Mouse (Mus musculus) hindbrain, embryonic 12.5 days (tissue): ENCODE results near the gene Dolpp1. TPM values are rescaled to one million over a fixed set of nuclear protein-coding genes. Genes with fewer than 3 reads are reported as not detected.
A peak's percentile ranks its signal among the peaks of the same experiment; 100 is the strongest.

Experiments used
- ATAC-seq: fragments of 200-750 bp; cut with Nextera tagmentation; 2 replicates; pipeline ENCODE4 v1.8.0; 2017; ENCODE audit warnings: moderate TSS enrichment; ENCODE audit not compliant: low FRiP score
- H3K27ac ChIP-seq: fragments of 300-500 bp; sonication (generic); 2 replicates; pipeline ENCODE4 v1.5.1; 2016; ENCODE audit warnings: mild to moderate bottlenecking
- H3K27me3 ChIP-seq: fragments of 300-500 bp; sonication (generic); 2 replicates; pipeline ENCODE4 v1.6.1; 2016; ENCODE audit warnings: mild to moderate bottlenecking
- H3K36me3 ChIP-seq: fragments of 300-500 bp; sonication (generic); 2 replicates; pipeline ENCODE4 v1.6.1; 2016; ENCODE audit warnings: mild to moderate bottlenecking
- H3K4me1 ChIP-seq: fragments of 300-500 bp; sonication (generic); 2 replicates; pipeline ENCODE4 v1.6.1; 2016
- H3K4me2 ChIP-seq: fragments of 300-500 bp; sonication (generic); replicated peaks from 2 replicates; pipeline ENCODE4 v1.6.1; 2016; ENCODE audit warnings: mild to moderate bottlenecking
- H3K4me3 ChIP-seq: fragments of 300-500 bp; sonication (generic); 2 replicates; pipeline ENCODE4 v1.5.1; 2016; ENCODE audit warnings: mild to moderate bottlenecking
- H3K9ac ChIP-seq: fragments of 300-500 bp; sonication (generic); 2 replicates; pipeline ENCODE4 v1.6.1; 2016; ENCODE audit warnings: mild to moderate bottlenecking, moderate library complexity
- H3K9me3 ChIP-seq: fragments of 300-500 bp; sonication (generic); replicated peaks from 2 replicates; pipeline ENCODE4 v1.6.1; 2016; ENCODE audit warnings: mild to moderate bottlenecking
- WGBS: fragments of 180-500 bp; shearing (Covaris S2); methylation state at CpG from one replicate; pipeline ENCODE4 v1.1.7; 2016; 5-methylcytosine and 5-hydroxymethylcytosine counted together
- polyA plus RNA-seq: library from polyadenylated mRNA; unstranded; fragments of >200 nt; fragmentation: Nextera tagmentation; extraction: Ambion mirVana; gene quantifications from 2 replicates; pipeline ENCODE4 v1.2.1, GENCODE M21; 2016

The Dolpp1 gene
- polyA plus RNA-seq, 1 experiment from 2014 or later: 50.2 TPM

- Histone ChIP-seq H3K4me2 (no peak overlapping the region), H3K9me3 (no peaks in the 10 kb centered on the region), H3K9ac (no peak overlapping the region), H3K36me3 (no peaks in the 10 kb centered on the region), H3K27ac (no peak overlapping the region), H3K4me3 (no peak overlapping the region), H3K27me3 (no peaks in the 10 kb centered on the region), H3K4me1 (peaks cover 40% of the 10 kb centered on the region)
- no peak for ATAC-seq
- WGBS: 51% methylated on average over 10 of the region's 10 CpGs
Measured at GRCm38 (mm10) chr2:30360626-30361025, 31.4 kb upstream of the Dolpp1 start.

- Histone ChIP-seq H3K9ac (no peak overlapping the region), H3K4me2 (no peak overlapping the region), H3K27me3 (no peaks in the 10 kb centered on the region), H3K4me1 (peaks cover 23% of the 10 kb centered on the region), H3K4me3 (no peak overlapping the region), H3K9me3 (no peaks in the 10 kb centered on the region), H3K36me3 (peaks cover 11% of the 10 kb centered on the region), H3K27ac (no peak overlapping the region)
- ATAC-seq: no peak
- 76% methylated on average over 5 of the region's 5 CpGs for WGBS
Measured at GRCm38 (mm10) chr2:30362865-30363264, 29.2 kb upstream of the Dolpp1 start.

- peak within 1 kb of the TSS; percentile 84 for H3K27ac ChIP-seq
- peak within 1 kb of the TSS; percentile 89 for H3K4me3 ChIP-seq
- H3K4me1 ChIP-seq: peaks cover 14% of the 10 kb centered on the region
- peak; percentile 99 for ATAC-seq
- H3K36me3 ChIP-seq: peaks cover 23% of the 10 kb centered on the region
- 1% methylated on average over 54 of the region's 54 CpGs for WGBS
- peak within 1 kb of the TSS; percentile 90 for H3K9ac ChIP-seq
- H3K9me3 ChIP-seq: no peaks in the 10 kb centered on the region
- H3K4me2 ChIP-seq: peak within 1 kb of the TSS; percentile 98
- H3K27me3 ChIP-seq: no peaks in the 10 kb centered on the region
Measured at GRCm38 (mm10) chr2:30363773-30364650, 28.0 kb upstream of the Dolpp1 start, which contains the start of gene Miga2. Miga2 (plus strand) TSS chr2:30364233.

GRCm38 (mm10) chr2:30365281-30366069, 26.6 kb upstream of the Dolpp1 start:
- no peak for ATAC-seq
- Histone ChIP-seq H3K9me3 (no peaks in the 10 kb centered on the region), H3K4me1 (peaks cover 14% of the 10 kb centered on the region), H3K4me3 (peak overlapping the region; percentile 89), H3K36me3 (peaks cover 38% of the 10 kb centered on the region), H3K27me3 (no peaks in the 10 kb centered on the region), H3K27ac (no peak overlapping the region), H3K4me2 (peak overlapping the region; percentile 98), H3K9ac (peak overlapping the region; percentile 90)
- 84% methylated on average over 2 of the region's 2 CpGs for WGBS

- no peak for ATAC-seq
- peaks cover 14% of the 10 kb centered on the region for H3K4me1 ChIP-seq
- 81% methylated on average over 5 of the region's 5 CpGs for WGBS
- H3K27ac ChIP-seq: no peak overlapping the region
- H3K36me3 ChIP-seq: peaks cover 45% of the 10 kb centered on the region
- H3K4me2 ChIP-seq: no peak overlapping the region
- H3K9ac ChIP-seq: no peak overlapping the region
- H3K27me3 ChIP-seq: no peaks in the 10 kb centered on the region
- H3K9me3 ChIP-seq: no peaks in the 10 kb centered on the region
- H3K4me3 ChIP-seq: no peak overlapping the region
Measured at GRCm38 (mm10) chr2:30366203-30366602, 25.9 kb upstream of the Dolpp1 start.

GRCm38 (mm10) chr2:30371544-30371943, 20.5 kb upstream of the Dolpp1 start:
- Histone ChIP-seq H3K27me3 (no peaks in the 10 kb centered on the region), H3K4me2 (no peak overlapping the region), H3K4me3 (no peak overlapping the region), H3K4me1 (no peaks in the 10 kb centered on the region), H3K27ac (no peak overlapping the region), H3K9ac (no peak overlapping the region), H3K36me3 (peaks cover 90% of the 10 kb centered on the region), H3K9me3 (no peaks in the 10 kb centered on the region)
- ATAC-seq: no peak
- 96% methylated on average over 8 of the region's 8 CpGs for WGBS

GRCm38 (mm10) chr2:30372726-30373125, 19.3 kb upstream of the Dolpp1 start:
- no peak for ATAC-seq
- 97% methylated on average over 5 of the region's 5 CpGs for WGBS
- H3K27me3 ChIP-seq: no peaks in the 10 kb centered on the region
- H3K4me3 ChIP-seq: no peak overlapping the region
- H3K4me2 ChIP-seq: no peak overlapping the region
- no peak overlapping the region for H3K27ac ChIP-seq
- H3K4me1 ChIP-seq: no peaks in the 10 kb centered on the region
- peaks cover 92% of the 10 kb centered on the region for H3K36me3 ChIP-seq
- H3K9ac ChIP-seq: no peak overlapping the region
- no peaks in the 10 kb centered on the region for H3K9me3 ChIP-seq

GRCm38 (mm10) chr2:30375893-30376292, 16.2 kb upstream of the Dolpp1 start:
- Histone ChIP-seq H3K4me2 (no peak overlapping the region), H3K27me3 (no peaks in the 10 kb centered on the region), H3K4me3 (no peak overlapping the region), H3K36me3 (peaks cover 92% of the 10 kb centered on the region), H3K4me1 (no peaks in the 10 kb centered on the region), H3K9me3 (no peaks in the 10 kb centered on the region), H3K27ac (no peak overlapping the region), H3K9ac (no peak overlapping the region)
- no peak for ATAC-seq
- 97% methylated on average over 10 of the region's 10 CpGs for WGBS

GRCm38 (mm10) chr2:30377721-30378120, 14.3 kb upstream of the Dolpp1 start:
- Histone ChIP-seq H3K36me3 (peaks cover 92% of the 10 kb centered on the region), H3K27me3 (no peaks in the 10 kb centered on the region), H3K9ac (no peak overlapping the region), H3K4me2 (no peak overlapping the region), H3K27ac (no peak overlapping the region), H3K9me3 (no peaks in the 10 kb centered on the region), H3K4me1 (no peaks in the 10 kb centered on the region), H3K4me3 (no peak overlapping the region)
- WGBS: 88% methylated on average over 5 of the region's 5 CpGs
- no peak for ATAC-seq

- H3K4me2 ChIP-seq: no peak overlapping the region
- H3K36me3 ChIP-seq: peaks cover 93% of the 10 kb centered on the region
- no peak overlapping the region for H3K9ac ChIP-seq
- H3K27me3 ChIP-seq: no peaks in the 10 kb centered on the region
- ATAC-seq: no peak
- WGBS: 95% methylated on average over 7 of the region's 7 CpGs
- H3K4me1 ChIP-seq: no peaks in the 10 kb centered on the region
- no peaks in the 10 kb centered on the region for H3K9me3 ChIP-seq
- no peak overlapping the region for H3K4me3 ChIP-seq
- H3K27ac ChIP-seq: no peak overlapping the region
Measured at GRCm38 (mm10) chr2:30379307-30379706, 12.7 kb upstream of the Dolpp1 start.

GRCm38 (mm10) chr2:30380564-30381376, 11.3 kb upstream of the Dolpp1 start:
- Histone ChIP-seq H3K4me2 (no peak overlapping the region), H3K9me3 (no peaks in the 10 kb centered on the region), H3K9ac (no peak overlapping the region), H3K36me3 (peaks cover 99% of the 10 kb centered on the region), H3K27ac (no peak overlapping the region), H3K27me3 (no peaks in the 10 kb centered on the region), H3K4me1 (no peaks in the 10 kb centered on the region), H3K4me3 (no peak overlapping the region)
- WGBS: 91% methylated on average over 10 of the region's 10 CpGs
- ATAC-seq: no peak

GRCm38 (mm10) chr2:30381377-30381725, 10.7 kb upstream of the Dolpp1 start:
- 92% methylated on average over 4 of the region's 4 CpGs for WGBS
- Histone ChIP-seq H3K9me3 (no peaks in the 10 kb centered on the region), H3K4me1 (no peaks in the 10 kb centered on the region), H3K27me3 (no peaks in the 10 kb centered on the region), H3K36me3 (peaks cover 93% of the 10 kb centered on the region), H3K4me3 (no peak overlapping the region), H3K4me2 (no peak overlapping the region), H3K27ac (no peak overlapping the region), H3K9ac (no peak overlapping the region)
- ATAC-seq: no peak
